Mouse (Mus musculus): ENCODE measurements around the gene Tctn3.

Tctn3 gene

DNA sequence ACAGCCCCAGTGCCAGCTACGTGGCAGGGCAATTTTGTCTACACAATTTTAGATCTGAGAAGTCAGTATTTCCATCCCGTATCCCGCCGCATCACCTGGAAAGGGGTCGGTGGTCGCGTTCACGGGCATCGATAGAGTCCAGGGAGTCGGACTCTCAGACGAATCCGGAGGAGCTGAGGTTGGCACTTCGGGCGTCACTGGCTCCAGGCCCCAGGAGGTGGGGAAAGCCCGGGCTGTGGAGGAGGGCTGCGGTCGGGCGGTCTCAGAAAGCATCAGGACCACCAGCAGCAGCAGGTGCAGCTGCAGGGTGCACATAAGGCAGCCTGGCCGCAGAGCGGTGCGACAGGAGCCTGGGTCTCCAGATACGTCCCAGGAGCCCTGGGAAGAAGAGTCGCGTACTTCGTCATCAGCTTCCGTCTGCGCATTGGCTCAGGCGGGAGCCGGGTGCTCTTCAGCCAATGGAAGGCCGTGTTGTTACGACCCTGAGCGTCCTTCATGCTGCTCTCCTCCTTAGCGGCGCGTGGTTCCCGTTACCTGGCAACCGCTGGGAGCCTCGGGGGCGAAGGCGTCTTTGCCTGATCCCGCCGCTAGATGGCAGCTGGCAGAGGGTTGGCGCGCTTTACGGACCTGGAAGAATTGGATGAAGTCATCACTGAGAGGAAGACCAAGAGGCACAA, at the start of gene Tctn3, which contains the start of gene Entpd1:
TSS of gene Tctn3 (minus strand) at position 404 of the 677 bp plus-strand sequence.
TSS of gene Entpd1 (plus strand) at position 537 of the 677 bp plus-strand sequence.
- peak; percentile 95 to 98 for DNase-seq (ENCODE audit: low spot score in 2 of 2)

GRCm38 (mm10) chr19:40661108-40661507, 49.1 kb upstream of the Tctn3 start:
- DNase-seq (ENCODE audit: low spot score in 2 of 2), result no peak

- peak in 1 of 2 experiments; percentile 9 for DNase-seq (ENCODE audit: low spot score in 2 of 2)
These were observed 48.5 kb upstream of the Tctn3 start for GRCm38 (mm10) chr19:40660510-40660909.

- peak in 1 of 2 experiments; percentile 18 for DNase-seq (ENCODE audit: low spot score in 2 of 2)
These were observed 47.8 kb upstream of the Tctn3 start for GRCm38 (mm10) chr19:40659651-40660478.

DNA sequence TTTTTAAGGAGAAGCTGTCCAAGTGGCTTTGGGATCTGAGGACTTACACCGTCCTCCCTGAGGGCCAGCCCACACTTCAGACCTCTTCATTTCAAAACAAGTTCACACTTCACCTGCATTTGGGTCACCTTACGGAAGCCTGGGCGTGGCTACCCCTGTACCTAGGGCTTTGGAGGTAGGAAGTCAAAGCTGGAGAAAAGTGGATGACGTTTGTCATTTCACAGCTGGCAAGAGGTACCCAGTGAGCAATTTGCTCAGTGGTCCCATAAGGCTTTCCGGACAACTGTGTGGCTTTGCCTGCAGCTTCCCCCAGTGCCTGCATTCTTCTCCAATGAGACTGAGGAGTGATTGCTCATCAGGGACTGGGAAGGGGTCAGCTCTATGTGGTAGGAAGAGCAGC, 46.9 kb upstream of the Tctn3 start:
- no peak for DNase-seq (ENCODE audit: low spot score in 2 of 2)

- no peak for DNase-seq (ENCODE audit: low spot score in 2 of 2)
These were observed 46.2 kb upstream of the Tctn3 start for GRCm38 (mm10) chr19:40658281-40658680.

- DNase-seq (ENCODE audit: low spot score in 2 of 2), result no peak
These were observed 44.2 kb upstream of the Tctn3 start for GRCm38 (mm10) chr19:40656207-40656606.

DNA sequence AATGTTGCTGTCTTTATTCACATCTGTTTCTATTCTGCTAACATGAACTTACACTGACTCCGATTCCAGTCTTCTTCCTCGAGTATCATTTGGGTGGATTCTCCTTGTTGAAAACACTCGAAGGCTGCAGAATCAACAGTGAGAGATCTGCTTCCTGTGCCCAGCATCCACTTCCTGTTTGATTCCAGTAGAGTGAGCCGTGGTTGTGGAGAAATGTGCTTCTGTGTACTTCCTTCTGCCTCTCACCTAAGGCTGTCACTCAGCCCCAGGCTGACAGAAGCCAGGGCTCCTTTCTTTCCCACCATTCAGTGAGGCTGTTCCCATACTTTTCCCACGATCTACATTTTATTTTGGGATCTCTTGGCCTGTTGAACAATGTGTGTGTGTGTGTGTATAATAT, 38.1 kb upstream of the Tctn3 start:
- DNase-seq (ENCODE audit: low spot score in 2 of 2), result no peak

- DNase-seq (ENCODE audit: low spot score in 2 of 2), result no peak
These were observed 35.5 kb upstream of the Tctn3 start for GRCm38 (mm10) chr19:40647319-40648158.

GRCm38 (mm10) chr19:40646379-40646778, 34.3 kb upstream of the Tctn3 start:
- DNase-seq (ENCODE audit: low spot score in 2 of 2), result no peak

GRCm38 (mm10) chr19:40643846-40644245, 31.8 kb upstream of the Tctn3 start:
- no peak for DNase-seq (ENCODE audit: low spot score in 2 of 2)

GRCm38 (mm10) chr19:40640799-40641198, 28.8 kb upstream of the Tctn3 start:
- no peak for DNase-seq (ENCODE audit: low spot score in 2 of 2)

GRCm38 (mm10) chr19:40639729-40640304, 27.8 kb upstream of the Tctn3 start:
- no peak for DNase-seq (ENCODE audit: low spot score in 2 of 2)

DNA sequence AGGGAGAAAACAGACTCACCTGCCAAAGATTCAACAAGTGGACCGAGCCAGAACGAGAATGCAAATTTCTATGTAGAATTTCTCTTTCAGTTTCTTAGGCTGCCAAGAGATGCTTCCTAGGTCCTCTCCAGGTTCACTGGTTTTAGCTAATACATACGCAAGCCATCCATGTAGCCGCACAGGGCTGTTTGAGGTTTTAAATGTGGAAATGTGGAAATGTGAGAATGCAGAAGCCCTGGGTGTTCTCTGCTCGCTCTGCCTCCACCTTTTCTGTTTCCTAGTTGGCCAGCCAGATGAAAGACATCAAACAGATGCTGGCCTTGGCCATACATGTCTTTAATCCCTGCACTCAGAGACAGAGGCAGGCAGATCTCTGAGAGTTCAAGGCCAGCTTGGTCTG, 26.5 kb upstream of the Tctn3 start:
- DNase-seq (ENCODE audit: low spot score in 2 of 2), result no peak

DNA sequence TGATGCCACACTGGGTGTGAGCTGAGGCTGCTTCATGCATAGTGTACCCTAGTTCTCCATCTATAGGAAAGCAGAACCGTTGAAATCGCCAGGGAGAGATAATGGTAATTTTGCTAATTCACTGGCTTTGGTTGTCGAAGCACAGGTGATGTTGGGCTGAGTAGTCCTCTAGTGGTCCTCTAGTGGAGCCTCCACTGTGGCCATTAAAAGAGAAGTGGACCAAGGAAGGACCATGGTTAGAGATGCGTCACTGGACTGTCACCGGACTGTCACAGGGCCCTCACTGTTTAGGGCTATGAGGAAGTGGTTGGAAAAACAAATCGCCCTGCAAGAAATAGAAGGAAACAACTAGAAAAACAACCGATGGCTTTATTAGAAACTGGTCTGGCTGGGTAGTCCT, 25.6 kb upstream of the Tctn3 start:
- no peak for DNase-seq (ENCODE audit: low spot score in 2 of 2)

GRCm38 (mm10) chr19:40637091-40637490, 25.1 kb upstream of the Tctn3 start:
- DNase-seq (ENCODE audit: low spot score in 2 of 2), result no peak

DNA sequence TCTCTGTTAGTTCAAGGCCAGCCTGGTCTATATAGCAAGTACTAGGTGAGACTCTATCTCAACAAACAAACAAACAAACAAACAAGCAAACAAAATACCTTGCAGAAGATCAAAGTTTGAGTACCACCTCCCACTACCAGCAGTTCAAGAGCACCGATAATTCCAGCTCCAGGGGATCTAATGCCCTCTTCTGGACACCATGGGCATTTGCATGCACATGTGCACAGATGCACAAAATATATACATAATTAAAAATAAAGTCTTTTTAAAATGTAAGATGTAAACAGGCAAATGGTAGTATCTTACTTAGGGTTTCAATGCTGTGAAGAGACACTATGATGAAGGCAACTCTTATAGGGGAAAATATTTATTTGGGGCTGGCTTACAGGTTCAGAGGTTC, 21.1 kb upstream of the Tctn3 start:
- DNase-seq (ENCODE audit: low spot score in 2 of 2), result no peak

GRCm38 (mm10) chr19:40632668-40633067, 20.6 kb upstream of the Tctn3 start:
- no peak for DNase-seq (ENCODE audit: low spot score in 2 of 2)

DNA sequence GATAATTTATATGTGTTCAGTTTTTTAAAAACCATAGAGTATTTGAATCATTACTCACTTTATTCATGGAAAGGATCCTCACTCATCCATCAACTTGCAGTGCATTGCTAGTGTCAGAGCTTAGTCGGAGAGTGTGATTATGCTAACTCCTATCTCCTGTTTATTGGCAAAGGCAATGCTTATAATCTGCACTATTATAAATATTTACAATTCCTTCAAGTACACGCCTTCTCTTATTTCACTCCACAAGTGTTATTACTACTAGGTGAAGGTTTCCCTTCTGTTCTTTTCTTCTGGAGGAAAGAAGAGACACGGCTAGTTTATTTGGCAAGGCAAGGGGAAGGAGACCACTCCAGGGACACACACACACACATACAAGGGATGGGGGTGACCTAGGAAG, 20.2 kb upstream of the Tctn3 start:
- no peak for DNase-seq (ENCODE audit: low spot score in 2 of 2)

GRCm38 (mm10) chr19:40630606-40631005, 18.6 kb upstream of the Tctn3 start:
- peak in 1 of 2 experiments; percentile 21 for DNase-seq (ENCODE audit: low spot score in 2 of 2)

- DNase-seq (ENCODE audit: low spot score in 2 of 2), result peak; percentile 66 to 74
These were observed 18.1 kb upstream of the Tctn3 start for GRCm38 (mm10) chr19:40630096-40630495.

GRCm38 (mm10) chr19:40628950-40629349, 16.9 kb upstream of the Tctn3 start:
- no peak for DNase-seq (ENCODE audit: low spot score in 2 of 2)

Measured in right cerebral cortex, adult 2 months (tissue).